ENCODE assay signal across 12 mouse cellular contexts in genomic region chr6:119313588-119314375, GRCm38 (mm10). TPM values are rescaled to one million over a fixed set of nuclear protein-coding genes. Genes with fewer than 3 reads are reported as not detected.
DNase-seq lines count a peak whose midpoint lies in the region; ATAC-seq and TF ChIP-seq lines count a peak whose summit lies in the region.
"Had no signal": no experiment of that assay in that cellular context is flagged by ENCODE, and none has a peak within 500 bp of the region (broad histone marks: within the 10 kb centered on the region; RNA-seq: fewer than 3 reads in every experiment).

No protein-coding gene starts in this region.

- H3K27me3 ChIP-seq in midbrain, embryonic 11.5 days (ENCODE audit: control insufficient read depth, insufficient read depth, low read length): no peaks in the 10 kb centered on the region
- no peaks in the 10 kb centered on the region for H3K27me3 ChIP-seq in midbrain, embryonic 10.5 days (ENCODE audit: low read depth, poor library complexity, severe bottlenecking)
- no peaks in the 10 kb centered on the region for H3K27me3 ChIP-seq in kidney, embryonic 15.5 days
- no peaks in the 10 kb centered on the region for H3K27me3 ChIP-seq in cerebellum, adult 2 months (ENCODE audit: control insufficient read depth, insufficient read depth, low read length)

- no peak overlapping the region for H3K4me3 ChIP-seq in midbrain, embryonic 11.5 days (ENCODE audit: low read depth, low read length)
- H3K4me3 ChIP-seq in midbrain, embryonic 10.5 days: no peak overlapping the region
- H3K4me3 ChIP-seq in kidney, embryonic 15.5 days (replicated peaks): no peak overlapping the region
- H3K4me3 ChIP-seq in olfactory bulb, adult 2 months (ENCODE audit: insufficient read depth, low read depth, low read length): no peak overlapping the region
- H3K4me3 ChIP-seq in cerebellum, adult 2 months (replicated peaks; ENCODE audit: insufficient read depth, low read depth, low read length): no peak overlapping the region
- H3K4me3 ChIP-seq: myocyte had no signal

- ATAC-seq in midbrain, embryonic 11.5 days (ENCODE audit: low FRiP score): 0 out of 2 replicates have a peak, but pooled peaks have one; percentile 44
- ATAC-seq in kidney, embryonic 15.5 days (replicated peaks; ENCODE audit: low FRiP score): peak; percentile 52

- no peak for TF ChIP-seq POLR2A in olfactory bulb, adult 2 months (IDR thresholded peaks at IDR 0.05; ENCODE audit: insufficient read depth, low read depth, low read length)
- TF ChIP-seq POLR2A in cerebellum, adult 2 months (IDR thresholded peaks at IDR 0.05; ENCODE audit: borderline replicate concordance, insufficient read depth, low read length): no peak

- no peaks in the 10 kb centered on the region for H3K4me1 ChIP-seq in midbrain, embryonic 11.5 days (ENCODE audit: control insufficient read depth, insufficient read depth, low read length)
- peaks cover 8% of the 10 kb centered on the region for H3K4me1 ChIP-seq in midbrain, embryonic 10.5 days
- peaks cover 6% of the 10 kb centered on the region for H3K4me1 ChIP-seq in kidney, embryonic 15.5 days
- H3K4me1 ChIP-seq in olfactory bulb, adult 2 months (ENCODE audit: control insufficient read depth, insufficient read depth, low read length): peaks cover 67% of the 10 kb centered on the region
- H3K4me1 ChIP-seq in cerebellum, adult 2 months (ENCODE audit: control insufficient read depth, insufficient read depth, low read length): peaks cover 32% of the 10 kb centered on the region

- no peak overlapping the region for H3K9ac ChIP-seq in midbrain, embryonic 11.5 days (ENCODE audit: low read length)
- no peak overlapping the region for H3K9ac ChIP-seq in kidney, embryonic 15.5 days
- H3K9ac ChIP-seq: liver, embryonic 14.5 days had no signal

- peak; percentile 54 to 56 for DNase-seq in cerebellum, postnatal 10 days
- no peak for DNase-seq in cerebellum, adult 11-12 months
- DNase-seq in midbrain, embryonic 11.5 days (ENCODE audit: low spot score, missing footprints): no peak
- no peak for DNase-seq in midbrain, embryonic 10.5 days (ENCODE audit: low spot score)
- no peak for DNase-seq in cerebellum, adult 2 months
- no peak for DNase-seq in adrenal gland, postnatal 36 days
- DNase-seq: adrenal gland, postnatal 14 days; embryo, embryonic 11 days had no signal

- no peak overlapping the region for H3K4me2 ChIP-seq in midbrain, embryonic 11.5 days
- no peak overlapping the region for H3K4me2 ChIP-seq in kidney, embryonic 15.5 days

- no peak overlapping the region for H3K27ac ChIP-seq in midbrain, embryonic 11.5 days (ENCODE audit: low read depth, low read length)
- no peak overlapping the region for H3K27ac ChIP-seq in midbrain, embryonic 10.5 days (replicated peaks)
- no peak overlapping the region for H3K27ac ChIP-seq in kidney, embryonic 15.5 days
- peak overlapping the region; percentile 42; the same call in 1 of the 2 replicates for H3K27ac ChIP-seq in olfactory bulb, adult 2 months (ENCODE audit: insufficient read depth, low read depth, low read length)
- no peak overlapping the region for H3K27ac ChIP-seq in cerebellum, adult 2 months (ENCODE audit: insufficient read depth, low read length)
- H3K27ac ChIP-seq: liver, embryonic 14.5 days had no signal

- TF ChIP-seq CTCF in olfactory bulb, adult 2 months (IDR thresholded peaks at IDR 0.05; ENCODE audit: insufficient read depth, low read depth, low read length): no peak
- TF ChIP-seq CTCF in cerebellum, adult 2 months (IDR thresholded peaks at IDR 0.05; ENCODE audit: borderline replicate concordance, insufficient read depth, low read depth, low read length): no peak

- H3K9me3 ChIP-seq in midbrain, embryonic 11.5 days (ENCODE audit: control insufficient read depth, low read length): no peaks in the 10 kb centered on the region
- H3K9me3 ChIP-seq in midbrain, embryonic 10.5 days (replicated peaks): no peaks in the 10 kb centered on the region
- H3K9me3 ChIP-seq in kidney, embryonic 15.5 days (replicated peaks): no peaks in the 10 kb centered on the region

- WGBS in midbrain, embryonic 11.5 days: 67% methylated on average over 14 of the region's 14 CpGs
- 67% methylated on average over 14 of the region's 14 CpGs for WGBS in midbrain, embryonic 10.5 days
- WGBS in kidney, embryonic 15.5 days: 53% methylated on average over 14 of the region's 14 CpGs
- WGBS in olfactory bulb, adult 2 months: 47% methylated on average over 14 of the region's 14 CpGs
- 48% methylated on average over 14 of the region's 14 CpGs for WGBS in cerebellum, adult 2 months

- H3K36me3 ChIP-seq in midbrain, embryonic 11.5 days (ENCODE audit: control insufficient read depth, insufficient read depth, low read length): no peaks in the 10 kb centered on the region
- H3K36me3 ChIP-seq in midbrain, embryonic 10.5 days: no peaks in the 10 kb centered on the region
- no peaks in the 10 kb centered on the region for H3K36me3 ChIP-seq in kidney, embryonic 15.5 days

RNA-seq across cellular contexts. Expression of gene Lrtm2, which starts 16.8 kb away (rescaled TPM):
- polyA plus RNA-seq in midbrain, embryonic 11.5 days (2014; fragmentation: Nextera tagmentation; extraction: Ambion mirVana): 0.23 TPM in 1 of 2 replicates, not detected in the other
- polyA plus RNA-seq in midbrain, embryonic 10.5 days (2016; fragmentation: Nextera tagmentation; extraction: Ambion mirVana): 0.25 and 0.26 TPM in 2 replicates
- polyA plus RNA-seq in kidney, embryonic 15.5 days (2015; fragmentation: Nextera tagmentation; extraction: Ambion mirVana): 0.14 and 0.26 TPM in 2 replicates
- not detected in 2 replicates for polyA plus RNA-seq in olfactory bulb, adult 2 months (2012; ENCODE audit: insufficient read depth, insufficient read length, low replicate concordance, missing spikeins)
- 35.3 and 38.5 TPM in 2 replicates for polyA plus RNA-seq in cerebellum, adult 2 months (2012; rRNA removed)
- total RNA-seq in adrenal gland, postnatal 36 days (2021): under 1 TPM in 1 of 2 experiments, not detected in 1; 0.30 TPM
- total RNA-seq: adrenal gland, postnatal 14 days had no signal

Comparison
In these comparisons a context has a peak if more than half of its experiments do, and no peak if none do; other contexts are left out.
1. DNase-seq: peak in cerebellum, postnatal 10 days (2 of 2); none in cerebellum, adult 11-12 months (single experiment), midbrain, embryonic 11.5 days (single experiment), midbrain, embryonic 10.5 days (single experiment), cerebellum, adult 2 months (0 of 2) and adrenal gland, postnatal 36 days (0 of 2).
2. RNA of gene Lrtm2, which starts 16.8 kb away (polyA plus RNA-seq): 35.3 to 38.5 TPM in cerebellum, adult 2 months and not detected in olfactory bulb, adult 2 months; 0.14 to 0.26 TPM in kidney, embryonic 15.5 days, 0.25 to 0.26 TPM in midbrain, embryonic 10.5 days and 0.23 TPM in midbrain, embryonic 11.5 days; every median in the first group is over 10 times any median in the second.